Mouse (Mus musculus) neural tube, embryonic 13.5 days (tissue): ENCODE data around the gene Gab2. TPM values are rescaled to one million over a fixed set of nuclear protein-coding genes. Genes with fewer than 3 reads are reported as not detected.

ENCODE experiments used
- ATAC-seq: fragments of 200-750 bp; cut with Nextera tagmentation; 2 replicates; pipeline ENCODE4 v1.8.0; 2017; ENCODE audit warnings: low read depth, mild to moderate bottlenecking, moderate TSS enrichment, moderate library complexity
- H3K27ac ChIP-seq: fragments of 300-500 bp; sonication (generic); replicated peaks from 2 replicates; pipeline ENCODE4 v1.5.1; 2015; ENCODE audit warnings: moderate library complexity, mild to moderate bottlenecking, inconsistent platforms
- H3K27me3 ChIP-seq: fragments of 300-500 bp; sonication (generic); 2 replicates; pipeline ENCODE4 v1.6.1; 2015; ENCODE audit warnings: mild to moderate bottlenecking, inconsistent platforms
- H3K36me3 ChIP-seq: fragments of 300-500 bp; sonication (generic); 2 replicates; pipeline ENCODE4 v1.6.1; 2015; ENCODE audit warnings: mild to moderate bottlenecking, inconsistent platforms
- H3K4me1 ChIP-seq: fragments of 300-500 bp; sonication (generic); replicated peaks from 2 replicates; pipeline ENCODE4 v1.6.1; 2015; ENCODE audit warnings: inconsistent platforms
- H3K4me2 ChIP-seq: fragments of 300-500 bp; sonication (generic); 2 replicates; pipeline ENCODE4 v1.6.1; 2015; ENCODE audit warnings: inconsistent platforms, mild to moderate bottlenecking, moderate library complexity
- H3K4me3 ChIP-seq: fragments of 300-500 bp; sonication (generic); 2 replicates; pipeline ENCODE4 v1.5.1; 2015; ENCODE audit warnings: mild to moderate bottlenecking, inconsistent platforms
- H3K9ac ChIP-seq: fragments of 300-500 bp; sonication (generic); 2 replicates; pipeline ENCODE4 v1.6.1; 2015; ENCODE audit warnings: moderate library complexity, mild to moderate bottlenecking, inconsistent platforms
- H3K9me3 ChIP-seq: fragments of 300-500 bp; sonication (generic); 2 replicates; pipeline ENCODE4 v1.6.1; 2016; ENCODE audit warnings: inconsistent platforms
- WGBS: fragments of 180-500 bp; shearing (Covaris S2); methylation state at CpG from one replicate; pipeline ENCODE4 v1.1.7; 2015; 5-methylcytosine and 5-hydroxymethylcytosine counted together
- polyA plus RNA-seq: library from polyadenylated mRNA; unstranded; fragments of >200 nt; fragmentation: Nextera tagmentation; extraction: Ambion mirVana; gene quantifications from 2 replicates; pipeline ENCODE4 v1.2.1, GENCODE M21; 2015

The Gab2 gene
- polyA plus RNA-seq, 1 experiment from 2014 or later, result 15.0 TPM

GRCm38 (mm10) chr7:97328891-97329588, 247.7 kb downstream of the Gab2 start:
- ATAC-seq, result no peak
- H3K27ac ChIP-seq, result no peak overlapping the region
- H3K36me3 ChIP-seq, result 0 out of 2 replicates have a peak, but pooled peaks cover 4% of the 10 kb centered on the region
- H3K9me3 ChIP-seq, result no peaks in the 10 kb centered on the region
- peaks cover 47% of the 10 kb centered on the region for H3K4me1 ChIP-seq
- no peak overlapping the region for H3K4me3 ChIP-seq
- no peak overlapping the region for H3K4me2 ChIP-seq
- H3K9ac ChIP-seq, result peak overlapping the region; percentile 17; the same call in 1 of the 2 replicates
- 62% methylated on average over 13 of the region's 13 CpGs for WGBS
- peaks cover 35% of the 10 kb centered on the region for H3K27me3 ChIP-seq

GRCm38 (mm10) chr7:97329676-97330075, 248.3 kb downstream of the Gab2 start:
- Histone ChIP-seq H3K9me3 (no peaks in the 10 kb centered on the region), H3K9ac (peak overlapping the region; percentile 17; the same call in 1 of the 2 replicates), H3K27ac (no peak overlapping the region), H3K4me3 (no peak overlapping the region), H3K36me3 (no peaks in the 10 kb centered on the region), H3K4me2 (no peak overlapping the region), H3K27me3 (peaks cover 29% of the 10 kb centered on the region), H3K4me1 (peaks cover 47% of the 10 kb centered on the region)
- WGBS, result 92% methylated on average over 3 of the region's 3 CpGs
- no peak for ATAC-seq

GRCm38 (mm10) chr7:97330931-97331645, 249.7 kb downstream of the Gab2 start:
- H3K27ac ChIP-seq, result no peak overlapping the region
- peaks cover 38% of the 10 kb centered on the region for H3K4me1 ChIP-seq
- ATAC-seq, result peak; percentile 0
- H3K9ac ChIP-seq, result peak overlapping the region; percentile 83
- H3K27me3 ChIP-seq, result peaks cover 15% of the 10 kb centered on the region
- 69% methylated on average over 11 of the region's 11 CpGs for WGBS
- no peaks in the 10 kb centered on the region for H3K9me3 ChIP-seq
- peak overlapping the region; percentile 82 for H3K4me3 ChIP-seq
- H3K36me3 ChIP-seq, result no peaks in the 10 kb centered on the region
- H3K4me2 ChIP-seq, result peak overlapping the region; percentile 80

- peak within 1 kb of the TSS; percentile 61; the same call in 1 of the 2 replicates for H3K27ac ChIP-seq
- WGBS, result under 1% methylated on average over 68 of the region's 68 CpGs
- peak; percentile 99 for ATAC-seq
- H3K9ac ChIP-seq, result peak within 1 kb of the TSS; percentile 83
- H3K4me3 ChIP-seq, result peak within 1 kb of the TSS; percentile 82
- no peaks in the 10 kb centered on the region for H3K9me3 ChIP-seq
- peaks cover 6% of the 10 kb centered on the region for H3K27me3 ChIP-seq
- H3K4me1 ChIP-seq, result peaks cover 38% of the 10 kb centered on the region
- no peaks in the 10 kb centered on the region for H3K36me3 ChIP-seq
- H3K4me2 ChIP-seq, result peak within 1 kb of the TSS; percentile 80
These were observed 250.6 kb downstream of the Gab2 start, which contains the start of the genes Usp35 and Kctd21 for GRCm38 (mm10) chr7:97331726-97332666. Gene Usp35, minus strand, starts transcription at chr7:97332020. Gene Kctd21, plus strand, starts transcription at chr7:97332327.

GRCm38 (mm10) chr7:97332667-97333041, 251.3 kb downstream of the Gab2 start:
- H3K9me3 ChIP-seq, result no peaks in the 10 kb centered on the region
- peak overlapping the region; percentile 82 for H3K4me3 ChIP-seq
- H3K4me2 ChIP-seq, result peak overlapping the region; percentile 70
- peak overlapping the region; percentile 61; the same call in 1 of the 2 replicates for H3K27ac ChIP-seq
- WGBS, result 6% methylated on average over 9 of the region's 9 CpGs
- ATAC-seq, result no peak; the same call in 1 of the 2 replicates
- peak overlapping the region; percentile 82 for H3K9ac ChIP-seq
- no peaks in the 10 kb centered on the region; the same call in 1 of the 2 replicates for H3K27me3 ChIP-seq
- H3K36me3 ChIP-seq, result no peaks in the 10 kb centered on the region
- H3K4me1 ChIP-seq, result peaks cover 38% of the 10 kb centered on the region

- Histone ChIP-seq H3K4me2 (peak overlapping the region; percentile 70), H3K9me3 (no peaks in the 10 kb centered on the region), H3K9ac (peak overlapping the region; percentile 82), H3K27me3 (no peaks in the 10 kb centered on the region; the same call in 1 of the 2 replicates), H3K4me1 (peaks cover 38% of the 10 kb centered on the region), H3K4me3 (peak overlapping the region; percentile 82), H3K36me3 (no peaks in the 10 kb centered on the region), H3K27ac (no peak overlapping the region)
- ATAC-seq, result no peak
- WGBS, result 88% methylated on average over 6 of the region's 6 CpGs
These were observed 251.9 kb downstream of the Gab2 start for GRCm38 (mm10) chr7:97333113-97333898.

- Histone ChIP-seq H3K9me3 (no peaks in the 10 kb centered on the region), H3K27me3 (no peaks in the 10 kb centered on the region; the same call in 1 of the 2 replicates), H3K4me2 (no peak overlapping the region), H3K27ac (no peak overlapping the region), H3K4me3 (no peak overlapping the region), H3K9ac (no peak overlapping the region), H3K36me3 (no peaks in the 10 kb centered on the region), H3K4me1 (peaks cover 31% of the 10 kb centered on the region)
- no peak for ATAC-seq
- WGBS, result 85% methylated on average over 2 of the region's 2 CpGs
These were observed 253.0 kb downstream of the Gab2 start for GRCm38 (mm10) chr7:97334406-97334805.

- H3K9me3 ChIP-seq, result no peaks in the 10 kb centered on the region
- no peak for ATAC-seq
- H3K4me3 ChIP-seq, result no peak overlapping the region
- H3K36me3 ChIP-seq, result no peaks in the 10 kb centered on the region
- no peak overlapping the region for H3K9ac ChIP-seq
- H3K27me3 ChIP-seq, result no peaks in the 10 kb centered on the region; the same call in 1 of the 2 replicates
- H3K27ac ChIP-seq, result no peak overlapping the region
- 87% methylated on average over 1 of the region's 1 CpGs for WGBS
- H3K4me2 ChIP-seq, result no peak overlapping the region
- peaks cover 11% of the 10 kb centered on the region for H3K4me1 ChIP-seq
These were observed 255.3 kb downstream of the Gab2 start for GRCm38 (mm10) chr7:97336678-97337077.

- no peaks in the 10 kb centered on the region for H3K36me3 ChIP-seq
- WGBS, result 87% methylated on average over 4 of the region's 4 CpGs
- H3K9ac ChIP-seq, result no peak overlapping the region
- H3K4me3 ChIP-seq, result no peak overlapping the region
- no peaks in the 10 kb centered on the region for H3K9me3 ChIP-seq
- peaks cover under 1% of the 10 kb centered on the region for H3K4me1 ChIP-seq
- H3K4me2 ChIP-seq, result no peak overlapping the region
- no peak overlapping the region for H3K27ac ChIP-seq
- no peak for ATAC-seq
- no peaks in the 10 kb centered on the region; the same call in 1 of the 2 replicates for H3K27me3 ChIP-seq
These were observed 257.2 kb downstream of the Gab2 start for GRCm38 (mm10) chr7:97338593-97338992.

- H3K36me3 ChIP-seq, result no peaks in the 10 kb centered on the region
- no peak overlapping the region for H3K4me3 ChIP-seq
- no peak overlapping the region for H3K9ac ChIP-seq
- H3K4me2 ChIP-seq, result no peak overlapping the region
- H3K27me3 ChIP-seq, result no peaks in the 10 kb centered on the region
- no peaks in the 10 kb centered on the region for H3K4me1 ChIP-seq
- 92% methylated on average over 7 of the region's 7 CpGs for WGBS
- no peak overlapping the region for H3K27ac ChIP-seq
- no peaks in the 10 kb centered on the region for H3K9me3 ChIP-seq
- ATAC-seq, result no peak
These were observed 258.2 kb downstream of the Gab2 start for GRCm38 (mm10) chr7:97339623-97340022.
